ENCODE assay signal across 10 mouse cellular contexts in genomic region chr2:106693702-106694566, GRCm38 (mm10). TPM values are rescaled to one million over a fixed set of nuclear protein-coding genes. Genes with fewer than 3 reads are reported as not detected.
DNase-seq lines count a peak whose midpoint lies in the region; ATAC-seq and TF ChIP-seq lines count a peak whose summit lies in the region.
"Had no signal": no experiment of that assay in that cellular context is flagged by ENCODE, and none has a peak within 500 bp of the region (broad histone marks: within the 10 kb centered on the region; RNA-seq: fewer than 3 reads in every experiment).

No protein-coding gene starts in this region.

- H3K9ac ChIP-seq in liver, adult 2 months (ENCODE audit: low read depth, low read length) = peak overlapping the region; percentile 41
- peak overlapping the region; percentile 99 for H3K9ac ChIP-seq in neural tube, embryonic 12.5 days

- no peak for DNase-seq in spleen, adult 2 months (ENCODE audit: low read depth in 1 of 2, low spot score in 2 of 2)
- no peak for DNase-seq in spleen, adult 18-20 months
- DNase-seq in embryo, embryonic 9.5 days (ENCODE audit: extremely low spot score) = peak; percentile 90
- peak; percentile 30 to 61 for DNase-seq in heart, adult 18-20 months
- DNase-seq in kidney, adult 11 months = peak; percentile 33
- DNase-seq in liver, adult 2 months (ENCODE audit: extremely low read depth, low read depth, low spot score) = peak; percentile 15
- DNase-seq in urinary bladder, postnatal 14 days (ENCODE audit: low spot score) = peak; percentile 55

- peaks cover 11% of the 10 kb centered on the region for H3K27me3 ChIP-seq in spleen, adult 2 months (ENCODE audit: control insufficient read depth, insufficient read depth, low read length)
- H3K27me3 ChIP-seq in liver, adult 2 months (ENCODE audit: control insufficient read depth, insufficient read depth, low read length) = 0 out of 2 replicates have a peak, but pooled peaks cover 3% of the 10 kb centered on the region
- H3K27me3 ChIP-seq in neural tube, embryonic 12.5 days (replicated peaks) = no peaks in the 10 kb centered on the region
- H3K27me3 ChIP-seq: CH12.LX had no signal

- H3K4me2 ChIP-seq in neural tube, embryonic 12.5 days (replicated peaks) = peak overlapping the region; percentile 90

- H3K27ac ChIP-seq in spleen, adult 2 months (ENCODE audit: insufficient read depth, low read length) = no peak overlapping the region
- H3K27ac ChIP-seq in liver, adult 2 months (replicated peaks; ENCODE audit: insufficient read depth, low read depth, low read length) = no peak overlapping the region
- peak overlapping the region; percentile 99 for H3K27ac ChIP-seq in neural tube, embryonic 12.5 days
- H3K27ac ChIP-seq: macrophage had no signal

- no peaks in the 10 kb centered on the region for H3K79me2 ChIP-seq in liver, adult 2 months (ENCODE audit: control insufficient read depth, insufficient read depth, low read length)

- no peak for TF ChIP-seq CTCF in spleen, adult 2 months (IDR thresholded peaks at IDR 0.05; ENCODE audit: extremely low read depth, insufficient read depth, insufficient read length, insufficient replicate concordance)
- no peak for TF ChIP-seq CTCF in liver, adult 2 months (IDR thresholded peaks at IDR 0.05; ENCODE audit: low read depth, low read length)

- H3K9me3 ChIP-seq in neural tube, embryonic 12.5 days = no peaks in the 10 kb centered on the region

- 2% methylated on average over 77 of the region's 91 CpGs for WGBS in spleen, adult 2 months
- WGBS in liver, adult 2 months = under 1% methylated on average over 91 of the region's 91 CpGs
- 1% methylated on average over 88 of the region's 91 CpGs for WGBS in neural tube, embryonic 12.5 days

- peaks cover 4% of the 10 kb centered on the region for H3K4me1 ChIP-seq in spleen, adult 2 months (ENCODE audit: control insufficient read depth, insufficient read depth, insufficient read length)
- H3K4me1 ChIP-seq in liver, adult 2 months (ENCODE audit: control insufficient read depth, insufficient read depth, low read length) = no peaks in the 10 kb centered on the region
- peaks cover 13% of the 10 kb centered on the region for H3K4me1 ChIP-seq in neural tube, embryonic 12.5 days

- no peak for TF ChIP-seq POLR2A in spleen, adult 2 months (IDR thresholded peaks at IDR 0.05; ENCODE audit: low read depth, low read length)
- no peak for TF ChIP-seq POLR2A in liver, adult 2 months (IDR thresholded peaks at IDR 0.05; ENCODE audit: extremely low read depth, insufficient read depth, low read length)

- H3K4me3 ChIP-seq in spleen, adult 2 months (ENCODE audit: extremely low read depth, insufficient read depth, insufficient read length) = peak overlapping the region; percentile 34; the same call in 1 of the 2 replicates
- H3K4me3 ChIP-seq in liver, adult 2 months (ENCODE audit: insufficient read depth, low read depth, low read length) = peak overlapping the region; percentile 51
- peak overlapping the region; percentile 87 for H3K4me3 ChIP-seq in neural tube, embryonic 12.5 days

- peak; percentile 76 for ATAC-seq in neural tube, embryonic 12.5 days (ENCODE audit: low FRiP score, low read depth)

- H3K36me3 ChIP-seq in spleen, adult 2 months (ENCODE audit: control insufficient read depth, insufficient read depth, low read length) = no peaks in the 10 kb centered on the region
- H3K36me3 ChIP-seq in liver, adult 2 months (ENCODE audit: control insufficient read depth, insufficient read depth, low read length) = no peaks in the 10 kb centered on the region
- no peaks in the 10 kb centered on the region for H3K36me3 ChIP-seq in neural tube, embryonic 12.5 days

RNA-seq across cellular contexts. Expression of gene Mpped2, which starts 0.9 kb away (rescaled TPM):
- polyA plus RNA-seq in spleen, adult 2 months (2012; rRNA removed) = 0.02 and 0.07 TPM in 2 replicates
- total RNA-seq in heart, adult 18-20 months (2021) = 10 to 100 TPM; 18.1 to 18.9 TPM
- total RNA-seq in liver, adult 2 months (2014; rRNA removed) = 0.37 TPM in 1 of 2 replicates, not detected in the other
- 0.20 and 0.41 TPM in 2 replicates for polyA plus RNA-seq in liver, adult 2 months (2012; rRNA removed)
- polyA plus RNA-seq in neural tube, embryonic 12.5 days (2016; fragmentation: Nextera tagmentation; extraction: Ambion mirVana) = 144 and 147 TPM in 2 replicates
- total RNA-seq: CH12.LX had no signal
- polyA plus RNA-seq: macrophage had no signal

Comparison
In these comparisons a context has a peak if more than half of its experiments do, and no peak if none do; other contexts are left out.
1. DNase-seq: peak in embryo, embryonic 9.5 days (single experiment), heart, adult 18-20 months (2 of 2), kidney, adult 11 months (single experiment), liver, adult 2 months (single experiment) and urinary bladder, postnatal 14 days (single experiment); none in spleen, adult 2 months (0 of 2) and spleen, adult 18-20 months (0 of 2).
2. H3K4me3 ChIP-seq: peak in every context shown above with its lines; median percentile 87 in neural tube, embryonic 12.5 days; 51 in liver, adult 2 months; 34 in spleen, adult 2 months.
3. RNA of gene Mpped2, which starts 0.9 kb away (polyA plus RNA-seq): 144 to 147 TPM in neural tube, embryonic 12.5 days; 0.20 to 0.41 TPM in liver, adult 2 months and 0.02 to 0.07 TPM in spleen, adult 2 months; every median in the first group is over 100 times any median in the second.